Mouse (Mus musculus): Measurements from ENCODE around the gene B4galt4. TPM values are rescaled to one million over a fixed set of nuclear protein-coding genes. Genes with fewer than 3 reads are reported as not detected.
"Not testable (repeated sequence)": the region's sequence is repeated elsewhere in the genome, so short reads cannot be mapped to it uniquely, and the experiment has no call there.

B4galt4 gene
- polyA plus RNA-seq, 2 experiments, result 18.7 to 30.9 TPM

GRCm38 (mm10) chr16:38713404-38714258 is 28.4 kb upstream of the B4galt4 start:
- DNase-seq (ENCODE audit: low spot score) (peak; percentile 49), ATAC-seq (ENCODE audit: low FRiP score, low read depth) (no peak; the same call in 1 of the 2 replicates)
- no peaks in the 10 kb centered on the region for H3K27me3 ChIP-seq (ENCODE audit: control insufficient read depth, insufficient read depth, low read length)
- TF ChIP-seq POLR2A (IDR thresholded peaks at IDR 0.05; ENCODE audit: borderline replicate concordance, extremely low read depth, insufficient read depth, insufficient read length), result no peak
- WGBS, result 12% methylated on average over 17 of the region's 17 CpGs
- peak overlapping the region; percentile 71 for H3K4me3 ChIP-seq (replicated peaks; ENCODE audit: low read length)
- peak overlapping the region; percentile 80 for H3K9ac ChIP-seq (ENCODE audit: low read depth, low read length, severe bottlenecking)
- peaks cover 9% of the 10 kb centered on the region for H3K4me1 ChIP-seq (ENCODE audit: control insufficient read depth, insufficient read depth, low read length)
- H3K36me3 ChIP-seq (ENCODE audit: control insufficient read depth, insufficient read depth, low read length), result peaks cover 5% of the 10 kb centered on the region; the same call in 1 of the 2 replicates
- H3K4me2 ChIP-seq (replicated peaks; ENCODE audit: low read depth, low read length, severe bottlenecking), result peak overlapping the region; percentile 74
- peak overlapping the region; percentile 94 for H3K27ac ChIP-seq (replicated peaks; ENCODE audit: low read depth, low read length)
- H3K9me3 ChIP-seq (ENCODE audit: control insufficient read depth, low read length), result no peaks in the 10 kb centered on the region

- not testable (repeated sequence) for H3K4me1 ChIP-seq (ENCODE audit: control insufficient read depth, insufficient read depth, low read length); H3K27me3 ChIP-seq (ENCODE audit: control insufficient read depth, insufficient read depth, low read length); H3K36me3 ChIP-seq (ENCODE audit: control insufficient read depth, insufficient read depth, low read length); ATAC-seq (ENCODE audit: low FRiP score, low read depth); DNase-seq (ENCODE audit: low spot score); H3K9me3 ChIP-seq (ENCODE audit: control insufficient read depth, low read length); H3K9ac ChIP-seq (ENCODE audit: low read depth, low read length, severe bottlenecking); H3K27ac ChIP-seq (replicated peaks; ENCODE audit: low read depth, low read length)
- Histone ChIP-seq H3K4me3 (replicated peaks; ENCODE audit: low read length) (peak overlapping the region; percentile 71; the same call in 1 of the 2 replicates), H3K4me2 (replicated peaks; ENCODE audit: low read depth, low read length, severe bottlenecking) (peak overlapping the region; percentile 74)
- 31% methylated on average over 11 of the region's 12 CpGs for WGBS
These were observed 27.9 kb upstream of the B4galt4 start for GRCm38 (mm10) chr16:38714259-38714526.

GRCm38 (mm10) chr16:38721377-38721776 is 20.7 kb upstream of the B4galt4 start:
- H3K4me3 ChIP-seq (replicated peaks; ENCODE audit: low read length), result no peak overlapping the region
- no peaks in the 10 kb centered on the region for H3K36me3 ChIP-seq (ENCODE audit: control insufficient read depth, insufficient read depth, low read length)
- no peaks in the 10 kb centered on the region for H3K4me1 ChIP-seq (ENCODE audit: control insufficient read depth, insufficient read depth, low read length)
- no peak overlapping the region for H3K4me2 ChIP-seq (replicated peaks; ENCODE audit: low read depth, low read length, severe bottlenecking)
- 95% methylated on average over 8 of the region's 9 CpGs for WGBS
- ATAC-seq (ENCODE audit: low FRiP score, low read depth), result no peak
- TF ChIP-seq POLR2A (IDR thresholded peaks at IDR 0.05; ENCODE audit: borderline replicate concordance, extremely low read depth, insufficient read depth, insufficient read length), result no peak
- no peak for DNase-seq (ENCODE audit: low spot score)
- no peak overlapping the region for H3K27ac ChIP-seq (replicated peaks; ENCODE audit: low read depth, low read length)
- H3K9me3 ChIP-seq (ENCODE audit: control insufficient read depth, low read length), result no peaks in the 10 kb centered on the region
- no peaks in the 10 kb centered on the region for H3K27me3 ChIP-seq (ENCODE audit: control insufficient read depth, insufficient read depth, low read length)
- H3K9ac ChIP-seq (ENCODE audit: low read depth, low read length, severe bottlenecking), result no peak overlapping the region

- no peak for ATAC-seq (ENCODE audit: low FRiP score, low read depth)
- H3K27ac ChIP-seq (replicated peaks; ENCODE audit: low read depth, low read length), result no peak overlapping the region
- H3K4me1 ChIP-seq (ENCODE audit: control insufficient read depth, insufficient read depth, low read length), result peaks cover 3% of the 10 kb centered on the region; the same call in 1 of the 2 replicates
- no peak overlapping the region for H3K4me3 ChIP-seq (replicated peaks; ENCODE audit: low read length)
- no peaks in the 10 kb centered on the region for H3K36me3 ChIP-seq (ENCODE audit: control insufficient read depth, insufficient read depth, low read length)
- no peaks in the 10 kb centered on the region for H3K27me3 ChIP-seq (ENCODE audit: control insufficient read depth, insufficient read depth, low read length)
- DNase-seq (ENCODE audit: low spot score), result no peak
- no peak for TF ChIP-seq POLR2A (IDR thresholded peaks at IDR 0.05; ENCODE audit: borderline replicate concordance, extremely low read depth, insufficient read depth, insufficient read length)
- 74% methylated on average over 8 of the region's 8 CpGs for WGBS
- H3K4me2 ChIP-seq (replicated peaks; ENCODE audit: low read depth, low read length, severe bottlenecking), result no peak overlapping the region
- no peaks in the 10 kb centered on the region for H3K9me3 ChIP-seq (ENCODE audit: control insufficient read depth, low read length)
- H3K9ac ChIP-seq (ENCODE audit: low read depth, low read length, severe bottlenecking), result no peak overlapping the region
These were observed 17.8 kb upstream of the B4galt4 start for GRCm38 (mm10) chr16:38724256-38724655.

DNA sequence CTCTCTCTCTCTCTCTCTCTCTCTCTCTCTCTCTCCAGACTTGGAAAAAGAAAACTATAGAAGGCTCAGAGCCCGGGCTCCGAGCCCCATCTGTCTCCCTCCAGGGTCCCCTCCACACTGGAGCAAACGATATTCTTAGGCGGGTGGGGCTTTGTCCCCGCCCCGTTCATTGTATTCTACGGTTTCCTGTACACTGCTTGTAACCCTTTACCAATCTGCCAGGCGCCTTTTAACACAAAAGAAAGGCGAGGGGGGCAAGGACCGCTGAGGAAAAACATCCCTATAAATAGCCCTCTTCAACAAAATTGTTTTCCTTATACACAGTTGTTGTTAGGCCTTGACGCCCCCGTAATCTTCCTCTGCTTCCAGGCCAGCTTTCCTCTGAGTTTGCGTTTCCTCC is 17.1 kb upstream of the B4galt4 start:
- no peak for TF ChIP-seq POLR2A (IDR thresholded peaks at IDR 0.05; ENCODE audit: borderline replicate concordance, extremely low read depth, insufficient read depth, insufficient read length)
- Histone ChIP-seq H3K4me3 (replicated peaks; ENCODE audit: low read length) (no peak overlapping the region), H3K9ac (ENCODE audit: low read depth, low read length, severe bottlenecking) (no peak overlapping the region), H3K36me3 (ENCODE audit: control insufficient read depth, insufficient read depth, low read length) (no peaks in the 10 kb centered on the region), H3K27ac (replicated peaks; ENCODE audit: low read depth, low read length) (no peak overlapping the region), H3K4me1 (ENCODE audit: control insufficient read depth, insufficient read depth, low read length) (peaks cover 5% of the 10 kb centered on the region; the same call in 1 of the 2 replicates), H3K27me3 (ENCODE audit: control insufficient read depth, insufficient read depth, low read length) (no peaks in the 10 kb centered on the region), H3K9me3 (ENCODE audit: control insufficient read depth, low read length) (no peaks in the 10 kb centered on the region), H3K4me2 (replicated peaks; ENCODE audit: low read depth, low read length, severe bottlenecking) (no peak overlapping the region)
- ATAC-seq (ENCODE audit: low FRiP score, low read depth), result no peak
- WGBS, result 62% methylated on average over 13 of the region's 13 CpGs
- no peak for DNase-seq (ENCODE audit: low spot score)

Measured in limb, embryonic 14.5 days (tissue).